Mouse (Mus musculus) mouse trophoblast stem cell (cell line): ENCODE results near the gene Zfp784.
"Not testable (repeated sequence)": the region's sequence is repeated elsewhere in the genome, so short reads cannot be mapped to it uniquely, and the experiment has no call there.

Experiments
- in situ Hi-C, 2 experiments: fragments of 300-500 bp; cut with MseI, MboI; formaldehyde crosslinking; loops; 2 replicates in 1 of 2; 3 replicates in 1 of 2; pipeline ENCODE4 v1.15.1; 2025

Zfp784 gene

DNA sequence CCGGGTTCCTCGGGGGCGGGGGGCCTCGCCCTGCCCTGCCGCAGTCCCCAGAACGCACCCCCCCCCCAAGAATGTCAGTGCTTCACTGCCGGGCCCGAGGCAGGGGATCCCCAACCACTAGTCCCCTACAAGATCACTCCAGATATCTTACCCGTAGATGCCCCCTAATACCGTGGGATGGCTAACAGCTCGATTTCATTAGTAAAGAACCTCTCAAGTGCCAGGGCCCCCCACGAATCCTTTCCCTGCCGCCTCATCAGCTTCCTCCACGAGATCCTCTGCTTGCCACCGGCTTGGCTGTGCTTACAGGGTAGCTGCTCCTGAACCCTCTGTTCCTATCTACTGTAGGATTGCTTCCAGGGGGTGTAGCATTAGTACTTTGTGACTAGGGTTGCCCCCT, 17.6 kb downstream of the Zfp784 start:
- in situ Hi-C loops: no loop called here

GRCm38 (mm10) chr7:5020000-5020681, 18.1 kb downstream of the Zfp784 start, which contains the start of the genes Zfp865 and Ccdc106:
TSS of gene Zfp865 (plus strand) at chr7:5020376.
TSS of gene Ccdc106 (plus strand) at chr7:5020553.
- in situ Hi-C loops: no loop called here

DNA sequence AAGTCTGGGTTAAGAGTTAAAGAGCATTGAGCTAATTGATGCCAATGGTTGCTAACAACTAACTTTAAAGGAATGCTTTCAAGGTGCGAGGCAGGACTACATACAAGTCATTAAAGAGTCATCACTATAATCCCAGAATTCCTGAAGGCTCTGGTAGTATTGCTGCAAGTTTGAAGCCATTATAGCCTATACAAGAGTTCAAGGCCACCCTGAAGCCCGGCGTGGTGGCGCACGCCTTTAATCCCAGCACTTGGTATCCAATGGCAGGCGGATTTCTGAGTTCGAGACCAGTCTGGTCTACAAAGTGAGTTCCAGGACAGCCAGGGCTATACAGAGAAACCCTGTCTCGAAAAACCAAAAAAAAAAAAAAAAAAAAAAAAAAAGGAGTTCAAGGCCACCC, 18.7 kb downstream of the Zfp784 start:
- in situ Hi-C loops: not testable (repeated sequence)

DNA sequence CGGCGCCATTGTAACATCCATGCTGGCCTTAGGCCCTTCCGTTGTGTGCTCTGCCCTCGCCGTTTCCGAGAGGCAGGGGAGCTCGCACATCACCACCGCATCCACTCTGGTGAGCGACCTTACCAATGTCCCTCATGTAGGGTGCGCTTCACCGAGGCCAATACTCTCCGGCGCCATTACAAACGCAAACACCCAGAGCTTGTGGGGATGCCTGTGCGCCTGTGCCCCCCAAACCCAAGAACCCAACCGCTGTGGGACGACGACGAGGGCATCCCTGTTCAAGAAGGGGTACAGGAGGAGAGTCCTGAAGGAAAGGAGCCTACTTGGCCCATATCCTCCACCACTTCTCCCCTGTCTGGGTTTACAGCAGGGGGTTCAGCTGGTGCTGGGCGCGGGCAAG, 20.3 kb downstream of the Zfp784 start:
- in situ Hi-C loops: no loop called here

DNA sequence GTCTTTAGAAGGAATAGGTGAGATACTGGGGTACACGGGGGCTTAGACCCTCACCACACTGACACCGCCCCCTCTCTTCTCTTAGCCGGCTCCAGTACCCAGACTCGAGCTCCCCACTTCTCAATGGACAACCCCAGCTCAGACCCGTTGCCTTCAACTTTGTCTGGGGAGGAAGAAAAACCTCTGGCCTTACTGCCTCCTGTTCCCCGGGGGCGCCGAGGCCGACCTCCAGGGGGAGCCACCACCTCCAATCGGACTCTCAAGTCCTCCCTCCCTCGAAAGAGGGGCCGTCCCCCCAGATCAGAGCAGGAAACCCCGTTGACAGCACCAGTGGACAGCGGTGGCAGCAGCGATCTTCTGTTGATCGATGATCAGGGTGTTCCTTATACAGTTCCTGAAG, 20.9 kb downstream of the Zfp784 start:
- in situ Hi-C loops: no loop called here

DNA sequence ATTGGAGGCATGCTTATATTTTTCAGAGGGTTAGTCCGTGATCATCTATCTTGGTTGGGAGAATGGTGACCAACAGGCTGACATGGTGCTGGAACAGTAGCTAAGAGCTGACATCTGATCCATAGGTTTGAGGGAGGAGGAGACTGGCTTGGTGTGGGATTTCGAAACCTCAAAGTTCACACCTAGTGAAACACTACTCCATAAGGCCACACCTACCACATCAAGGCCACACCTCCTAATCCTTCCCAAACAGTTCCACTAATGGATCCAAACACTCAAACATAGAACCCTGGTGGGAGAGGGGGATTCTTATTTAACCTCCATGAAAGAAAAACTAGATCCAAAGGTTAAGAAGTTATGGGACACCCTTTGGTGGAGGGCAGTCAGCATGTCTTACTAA, 21.3 kb downstream of the Zfp784 start:
- in situ Hi-C loops: no loop called here

GRCm38 (mm10) chr7:5016057-5016456, 22.2 kb downstream of the Zfp784 start:
- in situ Hi-C loops: no loop called here

GRCm38 (mm10) chr7:5015118-5016001, 22.9 kb downstream of the Zfp784 start, which contains the start of gene Gm44973:
TSS of gene Gm44973 (plus strand) at chr7:5015496.
- in situ Hi-C loops: no loop called here

- in situ Hi-C loops: no loop called here
Measured at GRCm38 (mm10) chr7:5014251-5015117, 23.8 kb downstream of the Zfp784 start, which contains the start of the genes Zfp524 and Fiz1. TSS of gene Zfp524 (plus strand) at chr7:5014415. TSS of gene Fiz1 (minus strand) at chr7:5014697.

- in situ Hi-C loops: no loop called here
Measured at GRCm38 (mm10) chr7:5012681-5013513, 25.3 kb downstream of the Zfp784 start.

- in situ Hi-C loops: no loop called here
Measured at GRCm38 (mm10) chr7:5008229-5008628, 30.0 kb downstream of the Zfp784 start.

- in situ Hi-C loops: not testable (repeated sequence)
Measured at GRCm38 (mm10) chr7:5002876-5003275, 35.4 kb downstream of the Zfp784 start.

- in situ Hi-C loops: no loop called here
Measured at GRCm38 (mm10) chr7:4999876-5000275, 38.4 kb downstream of the Zfp784 start.

- in situ Hi-C loops: no loop called here
Measured at GRCm38 (mm10) chr7:4996934-4997333, 41.3 kb downstream of the Zfp784 start.

- in situ Hi-C loops: no loop called here
Measured at GRCm38 (mm10) chr7:4996003-4996895, 42.0 kb downstream of the Zfp784 start, which contains the start of gene Zfp579. TSS of gene Zfp579 (minus strand) at chr7:4996158.

DNA sequence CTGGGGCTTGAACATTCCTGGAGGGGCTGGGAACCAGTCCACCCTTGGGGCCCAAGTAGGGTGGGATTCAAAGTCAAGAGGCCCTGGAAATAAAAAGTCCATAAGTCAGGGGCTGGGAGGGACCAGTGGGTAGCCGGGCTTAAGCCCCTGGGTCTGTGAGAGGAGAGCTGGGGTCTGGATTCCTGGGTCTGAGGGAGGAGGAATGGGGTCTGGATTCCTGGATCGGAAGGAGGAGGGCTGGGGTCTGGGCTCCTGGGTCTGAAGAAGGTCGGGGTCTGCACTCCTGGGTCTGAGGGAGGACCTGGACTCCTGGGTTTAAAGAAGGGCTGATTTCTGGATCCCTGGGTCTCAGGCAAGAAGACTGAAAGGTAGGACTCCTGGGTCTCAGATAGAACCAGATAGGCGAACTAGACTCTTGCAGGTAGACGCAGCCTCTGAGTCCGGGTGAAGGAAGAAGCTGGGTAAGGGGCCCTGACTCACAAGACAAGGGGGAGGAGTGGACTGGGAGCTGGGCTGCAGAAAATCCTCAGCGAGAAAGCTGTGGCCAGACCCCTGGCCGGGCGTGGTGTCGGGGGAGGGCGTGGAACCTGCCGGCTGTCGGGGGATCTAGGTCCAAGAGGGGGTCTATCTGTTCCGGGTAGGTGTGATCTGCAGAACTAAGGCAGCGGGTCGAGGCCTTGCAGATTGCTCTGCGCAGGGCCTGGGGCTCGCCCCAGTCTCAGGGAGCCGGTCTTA, 42.8 kb downstream of the Zfp784 start:
- in situ Hi-C loops: no loop called here

DNA sequence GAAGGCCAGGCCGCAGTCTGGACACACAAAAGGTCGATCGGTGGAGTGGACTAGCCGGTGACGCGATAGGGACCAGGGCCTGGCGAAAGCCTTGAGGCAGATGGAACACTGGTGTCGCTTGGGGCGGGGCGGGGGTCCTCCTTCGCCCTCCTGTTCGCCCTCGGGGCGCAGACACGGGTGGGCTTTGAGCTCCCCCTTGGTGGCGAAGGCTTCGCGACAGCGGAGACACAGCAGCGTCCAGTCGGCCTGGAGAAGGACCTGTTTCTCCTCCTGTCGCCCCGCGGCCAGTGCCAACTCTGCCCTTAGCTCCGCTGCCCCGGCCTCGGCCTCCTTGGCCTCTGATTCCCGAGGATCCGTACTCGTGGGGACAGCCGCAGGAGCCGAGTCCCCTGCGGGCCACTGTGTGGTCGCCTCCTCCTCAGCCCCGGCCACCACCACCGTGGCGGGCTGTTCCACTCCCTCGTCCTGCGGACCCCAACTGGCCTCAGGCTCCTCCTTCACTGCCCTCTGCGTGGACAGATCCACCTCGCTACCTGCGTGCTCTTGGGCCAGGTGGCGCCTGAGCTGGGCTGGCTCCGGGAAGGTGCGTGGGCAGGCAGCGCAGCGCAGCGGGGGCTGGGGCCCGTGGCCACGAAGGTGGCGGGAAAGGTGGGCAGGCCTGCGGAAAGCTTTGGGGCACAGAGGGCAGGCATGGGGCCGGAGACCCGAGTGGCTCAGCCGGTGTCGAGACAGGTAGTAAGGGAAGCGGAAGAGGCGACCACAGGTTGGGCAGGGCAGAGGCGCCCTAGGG, 44.1 kb downstream of the Zfp784 start:
- in situ Hi-C loops: no loop called here

GRCm38 (mm10) chr7:4993347-4993998, 44.8 kb downstream of the Zfp784 start:
- in situ Hi-C loops: no loop called here
